Mouse (Mus musculus) heart, adult 2 months (tissue): ENCODE data around the gene Cct8l1. TPM values are rescaled to one million over a fixed set of nuclear protein-coding genes. Genes with fewer than 3 reads are reported as not detected.

Source experiments
- DNase-seq, 2 experiments: peaks; one replicate each; pipeline ENCODE4 v3.0.0; 2021
- H3K27ac ChIP-seq: fragments of 200-600 bp; 2 replicates; pipeline ENCODE4 v1.8.1; 2022
- H3K27me3 ChIP-seq: fragments of 200-500 bp; 2 replicates; pipeline ENCODE4 v1.6.1; 2012; ENCODE audit warnings: mild to moderate bottlenecking, low read length, inconsistent platforms, mixed read lengths; ENCODE audit not compliant: control insufficient read depth, insufficient read depth
- H3K36me3 ChIP-seq: fragments of 200-500 bp; 2 replicates; pipeline ENCODE4 v1.6.1; 2012; ENCODE audit warnings: low read length, inconsistent platforms; ENCODE audit not compliant: control insufficient read depth, insufficient read depth
- H3K4me1 ChIP-seq: fragments of 200-500 bp; 2 replicates; pipeline ENCODE4 v1.6.1; 2011; ENCODE audit warnings: low read length; ENCODE audit not compliant: control insufficient read depth, insufficient read depth
- H3K4me3 ChIP-seq: fragments of 200-600 bp; 2 replicates; pipeline ENCODE4 v1.8.1; 2022
- H3K79me2 ChIP-seq: fragments of 200-500 bp; replicated peaks from 2 replicates; pipeline ENCODE4 v1.6.1; 2012; ENCODE audit warnings: mild to moderate bottlenecking, inconsistent platforms, low read length, moderate library complexity, mixed read lengths; ENCODE audit not compliant: control insufficient read depth, insufficient read depth
- H3K9ac ChIP-seq: fragments of 200-500 bp; 2 replicates; pipeline ENCODE4 v1.6.1; 2012; ENCODE audit warnings: low read depth, mild to moderate bottlenecking, control low read depth, inconsistent platforms, low read length, mixed read lengths
- CTCF ChIP-seq: fragments of 200-600 bp; IDR thresholded peaks from 2 replicates; pipeline ENCODE4 v1.8.1; 2022; ENCODE audit warnings: antibody characterized with exemption, mild to moderate bottlenecking, moderate library complexity
- EP300 ChIP-seq: fragments of 200-500 bp; IDR thresholded peaks from 2 replicates; pipeline ENCODE4 v1.6.1; 2011; ENCODE audit warnings: low read depth, low read length, control low read depth; ENCODE audit not compliant: insufficient read depth
- POLR2A ChIP-seq: fragments of 200-500 bp; IDR thresholded peaks from 2 replicates; pipeline ENCODE4 v1.6.1; 2011; ENCODE audit warnings: mild to moderate bottlenecking, low read depth, low read length, control low read depth; ENCODE audit not compliant: insufficient read depth
- WGBS: fragments of 180-500 bp; shearing (Covaris S2); methylation state at CpG from one replicate; pipeline ENCODE4 v1.1.7; 2018; 5-methylcytosine and 5-hydroxymethylcytosine counted together
- intact Hi-C: fragments of 180-260 bp; cut with DNase I; formaldehyde crosslinking; loops from one replicate; pipeline ENCODE4 v1.15.1; 2025
- polyA plus RNA-seq: library from polyadenylated mRNA; depleted of rRNA; stranded (reverse); fragments of >200 nt; gene quantifications from 2 replicates; pipeline ENCODE4 v1.2.3, GENCODE M21; 2012
- total RNA-seq, 2 experiments: library from RNA; stranded (reverse); gene quantifications; 2 replicates each; pipeline ENCODE4 v1.2.3; 2021

Gene Cct8l1
- total and polyA plus RNA-seq, 3 experiments, result 0.06 to 0.18 TPM; not detected in 1

GRCm38 (mm10) chr5:25532256-25533147, 16.6 kb downstream of the Cct8l1 start:
- peak in 1 of 2 experiments; percentile 27 for DNase-seq
- 66% methylated on average over 18 of the region's 18 CpGs for WGBS
- intact Hi-C loops, result no loop called here

DNA sequence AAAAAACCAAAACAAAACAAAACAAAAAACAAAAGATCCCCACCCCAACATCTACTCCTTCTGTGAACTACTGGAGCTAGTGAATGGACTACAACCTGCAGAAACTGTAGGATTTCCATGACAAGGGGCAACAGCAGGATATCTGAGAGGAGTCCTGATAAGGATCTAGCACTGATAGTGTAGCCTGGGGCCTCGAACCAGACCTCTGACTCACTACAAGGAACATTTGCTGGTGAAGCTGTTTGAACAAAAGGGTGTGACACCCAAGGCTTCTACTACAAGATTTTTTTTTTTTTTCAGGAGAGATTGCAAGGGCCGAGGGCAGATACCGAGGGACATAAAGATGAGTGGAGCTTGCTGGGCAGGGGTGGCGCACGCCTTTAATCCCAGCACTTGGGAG, 17.4 kb downstream of the Cct8l1 start:
- no peak overlapping the region for H3K27ac ChIP-seq
- DNase-seq, result no peak
- H3K79me2 ChIP-seq, result no peaks in the 10 kb centered on the region
- TF ChIP-seq EP300 (no peak), POLR2A (no peak), CTCF (no peak)
- no peak overlapping the region for H3K4me3 ChIP-seq
- no peak overlapping the region for H3K9ac ChIP-seq
- no peaks in the 10 kb centered on the region for H3K36me3 ChIP-seq
- H3K27me3 ChIP-seq, result no peaks in the 10 kb centered on the region
- no peaks in the 10 kb centered on the region for H3K4me1 ChIP-seq
- intact Hi-C loops, result no loop called here
- WGBS, result 81% methylated on average over 5 of the region's 5 CpGs

More at GRCm38 (mm10) chr5:25532256-25533147, 16.6 kb downstream of the Cct8l1 start:
- Histone ChIP-seq H3K36me3 (no peaks in the 10 kb centered on the region), H3K79me2 (no peaks in the 10 kb centered on the region), H3K27me3 (no peaks in the 10 kb centered on the region), H3K4me3 (no peak overlapping the region), H3K9ac (no peak overlapping the region), H3K4me1 (no peaks in the 10 kb centered on the region), H3K27ac (no peak overlapping the region)
- TF ChIP-seq POLR2A (no peak), EP300 (no peak), CTCF (no peak)

- no peak for DNase-seq
Measured at GRCm38 (mm10) chr5:25535566-25535965, 19.7 kb downstream of the Cct8l1 start.

DNA sequence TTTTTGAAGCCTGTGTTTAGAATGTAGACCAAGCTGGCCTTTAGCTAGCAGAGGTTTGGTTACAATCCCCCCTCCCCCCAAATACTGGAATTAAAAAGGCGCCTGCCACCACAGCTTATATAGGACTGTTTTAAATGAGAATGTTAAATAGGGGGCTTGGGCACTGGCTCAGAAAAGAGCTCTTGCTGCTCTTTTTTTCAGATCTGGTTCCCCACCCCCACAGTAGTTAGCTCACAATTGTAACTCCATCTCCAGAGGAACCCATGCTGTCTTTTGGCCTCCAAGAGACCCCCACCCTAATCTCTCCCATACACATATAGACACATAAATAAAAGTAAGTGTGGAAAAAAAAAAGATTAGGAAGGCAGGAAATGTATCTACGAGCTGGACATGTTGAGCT, 20.6 kb downstream of the Cct8l1 start:
- H3K4me1 ChIP-seq, result no peaks in the 10 kb centered on the region
- no peak overlapping the region for H3K9ac ChIP-seq
- intact Hi-C loops, result no loop called here
- no peak overlapping the region for H3K27ac ChIP-seq
- H3K4me3 ChIP-seq, result no peak overlapping the region
- TF ChIP-seq CTCF (no peak), POLR2A (no peak), EP300 (no peak)
- H3K36me3 ChIP-seq, result no peaks in the 10 kb centered on the region
- WGBS, result 65% methylated on average over 2 of the region's 2 CpGs
- no peaks in the 10 kb centered on the region for H3K27me3 ChIP-seq
- DNase-seq, result no peak
- no peaks in the 10 kb centered on the region for H3K79me2 ChIP-seq

More at GRCm38 (mm10) chr5:25535566-25535965, 19.7 kb downstream of the Cct8l1 start:
- no peak overlapping the region for H3K4me3 ChIP-seq
- TF ChIP-seq EP300 (no peak), CTCF (no peak), POLR2A (no peak)
- WGBS, result 84% methylated on average over 2 of the region's 2 CpGs
- H3K27ac ChIP-seq, result no peak overlapping the region
- no peaks in the 10 kb centered on the region for H3K27me3 ChIP-seq
- no peaks in the 10 kb centered on the region for H3K36me3 ChIP-seq
- H3K4me1 ChIP-seq, result no peaks in the 10 kb centered on the region
- no peak overlapping the region for H3K9ac ChIP-seq
- intact Hi-C loops, result no loop called here
- H3K79me2 ChIP-seq, result no peaks in the 10 kb centered on the region

DNA sequence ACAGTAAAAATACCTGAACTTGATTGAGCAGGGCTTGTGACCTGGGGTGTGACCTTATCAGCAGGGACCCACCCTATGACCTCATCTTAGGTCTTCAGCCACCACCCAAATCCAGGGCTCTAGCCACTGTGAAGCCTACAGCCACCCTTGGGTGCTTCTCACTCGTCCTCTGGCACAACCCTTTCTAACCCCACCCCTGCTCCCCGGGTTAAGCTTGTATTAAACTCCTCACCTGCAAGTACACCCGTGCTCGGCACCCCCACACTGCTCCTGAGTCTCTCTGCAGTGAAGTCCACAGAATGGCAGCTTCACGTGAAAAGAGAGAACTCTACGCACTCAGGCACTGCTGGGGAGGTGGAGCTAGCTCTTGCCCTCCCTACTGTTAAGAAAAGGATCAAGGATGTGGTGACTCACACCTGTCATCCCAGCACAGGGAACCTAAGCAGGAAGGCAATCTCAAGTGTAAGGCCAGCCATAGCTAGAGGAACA, 21.1 kb downstream of the Cct8l1 start:
- no peak overlapping the region for H3K4me3 ChIP-seq
- WGBS, result 53% methylated on average over 6 of the region's 6 CpGs
- no peaks in the 10 kb centered on the region for H3K4me1 ChIP-seq
- H3K9ac ChIP-seq, result no peak overlapping the region
- intact Hi-C loops, result no loop called here
- TF ChIP-seq CTCF (no peak), EP300 (no peak), POLR2A (no peak)
- no peak for DNase-seq
- no peak overlapping the region for H3K27ac ChIP-seq
- no peaks in the 10 kb centered on the region for H3K79me2 ChIP-seq
- H3K36me3 ChIP-seq, result no peaks in the 10 kb centered on the region
- no peaks in the 10 kb centered on the region for H3K27me3 ChIP-seq

DNA sequence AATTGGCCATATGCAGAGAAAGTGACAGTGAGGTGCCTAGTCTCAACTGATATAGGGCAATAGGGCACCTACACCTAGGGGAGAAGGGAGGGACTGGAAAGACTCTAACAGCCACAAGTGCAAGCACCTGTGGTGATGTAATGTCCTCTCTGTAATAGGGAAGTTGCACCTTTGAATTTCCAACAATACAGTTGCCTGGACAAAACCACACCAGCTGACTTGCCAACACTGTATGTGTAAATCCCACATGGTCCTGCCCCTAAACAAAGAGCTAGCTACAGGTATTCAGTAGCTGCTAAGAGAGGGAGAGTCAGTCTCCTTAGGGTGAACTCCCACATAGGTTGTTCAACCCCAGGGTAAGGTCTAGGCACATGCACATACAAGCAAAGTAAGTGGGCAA, 24.5 kb downstream of the Cct8l1 start:
- intact Hi-C loops, result no loop called here
- DNase-seq, result no peak
- TF ChIP-seq POLR2A (no peak), CTCF (no peak), EP300 (no peak)
- Histone ChIP-seq H3K36me3 (no peaks in the 10 kb centered on the region), H3K4me1 (no peaks in the 10 kb centered on the region), H3K4me3 (no peak overlapping the region), H3K27ac (no peak overlapping the region), H3K9ac (no peak overlapping the region), H3K27me3 (no peaks in the 10 kb centered on the region), H3K79me2 (no peaks in the 10 kb centered on the region)
